Comparison of ENCODE assay signal across 12 mouse cellular contexts in genomic region chr15:25844771-25845170, GRCm38 (mm10). TPM values are rescaled to one million over a fixed set of nuclear protein-coding genes. Genes with fewer than 3 reads are reported as not detected.
DNase-seq lines count a peak whose midpoint lies in the region; ATAC-seq and TF ChIP-seq lines count a peak whose summit lies in the region.
"Had no signal": no experiment of that assay in that cellular context is flagged by ENCODE, and none has a peak within 500 bp of the region (broad histone marks: within the 10 kb centered on the region; RNA-seq: fewer than 3 reads in every experiment).

No protein-coding gene starts in this region.

- no peak overlapping the region for H3K27ac ChIP-seq in heart, embryonic 13.5 days (replicated peaks)
- no peak overlapping the region for H3K27ac ChIP-seq in lung, embryonic 14.5 days (ENCODE audit: low read depth)
- no peak overlapping the region for H3K27ac ChIP-seq in CH12.LX (ENCODE audit: insufficient read depth, low read depth)
- H3K27ac ChIP-seq in midbrain, postnatal 0 days (ENCODE audit: low read depth, low read length) = no peak overlapping the region
- H3K27ac ChIP-seq: limb, embryonic 13.5 days had no signal

- TF ChIP-seq CTCF in lung, embryonic 14.5 days (IDR thresholded peaks at IDR 0.05; ENCODE audit: low read depth) = no peak
- TF ChIP-seq CTCF in CH12.LX (conservative IDR thresholded peaks at IDR 0.05 in 1 of 2, IDR thresholded peaks at IDR 0.05 in 1 of 2; ENCODE audit: low read depth in 2 of 2, low read length in 2 of 2) = no peak
- TF ChIP-seq CTCF in midbrain, postnatal 0 days (IDR thresholded peaks at IDR 0.05) = no peak

- no peak for TF ChIP-seq EP300 in CH12.LX (IDR thresholded peaks at IDR 0.05; ENCODE audit: low read length)

- no peak overlapping the region for H3K9ac ChIP-seq in heart, embryonic 13.5 days
- no peak overlapping the region for H3K9ac ChIP-seq in lung, embryonic 14.5 days
- H3K9ac ChIP-seq in CH12.LX (ENCODE audit: insufficient read depth, low read depth) = no peak overlapping the region
- H3K9ac ChIP-seq in midbrain, postnatal 0 days (replicated peaks; ENCODE audit: low read length, poor library complexity, severe bottlenecking) = no peak overlapping the region
- H3K9ac ChIP-seq: limb, embryonic 13.5 days had no signal

- WGBS in heart, embryonic 13.5 days = 55% methylated on average over 4 of the region's 4 CpGs
- 43% methylated on average over 4 of the region's 4 CpGs for WGBS in lung, embryonic 14.5 days
- 56% methylated on average over 4 of the region's 4 CpGs for WGBS in midbrain, postnatal 0 days

- peaks cover 34% of the 10 kb centered on the region for H3K27me3 ChIP-seq in heart, embryonic 13.5 days (replicated peaks)
- peaks cover 25% of the 10 kb centered on the region; the same call in 1 of the 2 replicates for H3K27me3 ChIP-seq in lung, embryonic 14.5 days (ENCODE audit: insufficient read depth, low read length)
- H3K27me3 ChIP-seq in CH12.LX (replicated peaks) = no peaks in the 10 kb centered on the region
- H3K27me3 ChIP-seq in midbrain, postnatal 0 days (ENCODE audit: insufficient read depth, low read length) = no peaks in the 10 kb centered on the region

- ATAC-seq in heart, embryonic 13.5 days (ENCODE audit: extremely low read depth, insufficient number of reproducible peaks, low FRiP score, low TSS enrichment) = no peak
- no peak for ATAC-seq in lung, embryonic 14.5 days (ENCODE audit: insufficient read depth)
- no peak for ATAC-seq in midbrain, postnatal 0 days (ENCODE audit: low FRiP score)

- H3K36me3 ChIP-seq in heart, embryonic 13.5 days = no peaks in the 10 kb centered on the region
- H3K36me3 ChIP-seq in lung, embryonic 14.5 days (ENCODE audit: insufficient read depth) = no peaks in the 10 kb centered on the region
- H3K36me3 ChIP-seq in CH12.LX (replicated peaks in 1 of 2; ENCODE audit: control insufficient read depth in 1 of 2, insufficient read depth in 1 of 2, low read length in 1 of 2) = peaks cover 0 to 11% of the 10 kb centered on the region in 2 experiments
- H3K36me3 ChIP-seq in midbrain, postnatal 0 days (ENCODE audit: insufficient read depth, low read length) = no peaks in the 10 kb centered on the region
- H3K36me3 ChIP-seq: limb, embryonic 13.5 days had no signal

- in situ Hi-C loops in CH12.LX (cut with MboI; ENCODE audit: low pct_ligation_motif_present, low pct_unique_long_range_greater_than_20kb, low sequenced_read_pairs) = loop anchor here (5.0 kb wide), 1 partner anchor 48 kb away; no protein-coding TSS in a partner anchor

- H3K4me3 ChIP-seq in heart, embryonic 13.5 days = no peak overlapping the region
- no peak overlapping the region for H3K4me3 ChIP-seq in lung, embryonic 14.5 days (ENCODE audit: low read depth, low read length)
- H3K4me3 ChIP-seq in CH12.LX (replicated peaks in 1 of 3; ENCODE audit: low read depth in 2 of 3, low read length in 2 of 3, poor library complexity in 1 of 3) = no peak overlapping the region
- peak overlapping the region; percentile 81 for H3K4me3 ChIP-seq in midbrain, postnatal 0 days (ENCODE audit: low read depth, low read length)

- dilution Hi-C loops in CH12.LX (cut with MboI; ENCODE audit: extremely low pct_ligation_motif_present, extremely low pct_unique_long_range_greater_than_20kb, low sequenced_read_pairs) = no loop called here

- 0 out of 2 replicates have a peak, but pooled peaks cover 4% of the 10 kb centered on the region for H3K9me3 ChIP-seq in heart, embryonic 13.5 days
- H3K9me3 ChIP-seq in lung, embryonic 14.5 days (ENCODE audit: low read depth, low read length) = no peaks in the 10 kb centered on the region
- H3K9me3 ChIP-seq in CH12.LX (replicated peaks; ENCODE audit: low read length) = peaks cover 7% of the 10 kb centered on the region
- H3K9me3 ChIP-seq in midbrain, postnatal 0 days (ENCODE audit: low read length) = no peaks in the 10 kb centered on the region

- DNase-seq in heart, adult 18-20 months = no peak
- DNase-seq in lung, embryonic 14.5 days = no peak
- DNase-seq in lung, adult 18-20 months = no peak
- DNase-seq in CH12.LX (ENCODE audit: extremely low read depth) = no peak
- DNase-seq in midbrain, postnatal 0 days (ENCODE audit: low spot score) = no peak
- DNase-seq in ovary, postnatal 36 days (ENCODE audit: low spot score) = no peak
- no peak for DNase-seq in cerebellum, postnatal 10 days
- DNase-seq: adrenal gland, postnatal 36 days; cerebellum, adult 18-20 months; lung, postnatal 36 days had no signal

- peaks cover 16% of the 10 kb centered on the region for H3K4me1 ChIP-seq in heart, embryonic 13.5 days
- H3K4me1 ChIP-seq in lung, embryonic 14.5 days (ENCODE audit: insufficient read depth) = no peaks in the 10 kb centered on the region
- H3K4me1 ChIP-seq in CH12.LX (ENCODE audit: control insufficient read depth in 1 of 2, insufficient read depth in 2 of 2) = peaks cover 4 to 26% of the 10 kb centered on the region in 2 experiments; a peak in 3 of 4 replicates
- no peaks in the 10 kb centered on the region for H3K4me1 ChIP-seq in midbrain, postnatal 0 days (ENCODE audit: insufficient read depth, low read length)

- TF ChIP-seq POLR2A in CH12.LX (IDR thresholded peaks at IDR 0.05; ENCODE audit: low read depth, low read length) = no peak

- H3K4me2 ChIP-seq in heart, embryonic 13.5 days = peak overlapping the region; percentile 92; the same call in 1 of the 2 replicates
- H3K4me2 ChIP-seq in lung, embryonic 14.5 days = peak overlapping the region; percentile 90; the same call in 1 of the 2 replicates
- peak overlapping the region; percentile 73 for H3K4me2 ChIP-seq in CH12.LX (ENCODE audit: insufficient read depth, low read depth, poor library complexity, severe bottlenecking)
- H3K4me2 ChIP-seq in midbrain, postnatal 0 days (ENCODE audit: low read depth, low read length, poor library complexity, severe bottlenecking) = peak overlapping the region; percentile 93

- no peaks in the 10 kb centered on the region for H3K79me2 ChIP-seq in CH12.LX (replicated peaks; ENCODE audit: control insufficient read depth, extremely low read depth, insufficient read depth, poor library complexity, severe bottlenecking)

- no peak for TF ChIP-seq RAD21 in CH12.LX (IDR thresholded peaks at IDR 0.05; ENCODE audit: low read depth, low read length)

TF ChIP-seq in CH12.LX, 34 proteins besides CTCF, POLR2A, EP300 and RAD21:
- TF ChIP-seq BHLHE40 (IDR thresholded peaks at IDR 0.05; ENCODE audit: low read depth, low read length) (no peak), CHD1 (IDR thresholded peaks at IDR 0.05; ENCODE audit: low read depth, low read length) (no peak), PAX5 (IDR thresholded peaks at IDR 0.05; ENCODE audit: low read length) (no peak), UBTF (IDR thresholded peaks at IDR 0.05; ENCODE audit: low read depth, low read length) (no peak), TCF12 (IDR thresholded peaks at IDR 0.05; ENCODE audit: low read depth, low read length) (no peak), POLR2AphosphoS2 (IDR thresholded peaks at IDR 0.05; ENCODE audit: low read depth, low read length) (no peak), MAX (IDR thresholded peaks at IDR 0.05; ENCODE audit: low read length) (no peak), KAT2A (IDR thresholded peaks at IDR 0.05; ENCODE audit: insufficient replicate concordance, low read length) (no peak), ETS1 (conservative IDR thresholded peaks at IDR 0.05; ENCODE audit: low read depth, low read length) (no peak), E2F4 (IDR thresholded peaks at IDR 0.05; ENCODE audit: insufficient replicate concordance, low read depth, low read length) (no peak), SMC3 (IDR thresholded peaks at IDR 0.05; ENCODE audit: low read depth, low read length) (no peak), ZKSCAN1 (IDR thresholded peaks at IDR 0.05; ENCODE audit: borderline replicate concordance, low read depth, low read length) (no peak), ZNF384 (IDR thresholded peaks at IDR 0.05; ENCODE audit: low read depth, low read length) (no peak), NELFE (IDR thresholded peaks at IDR 0.05; ENCODE audit: low read depth, low read length) (no peak)

RNA-seq across cellular contexts. Expression of gene Retreg1, which starts 1.8 kb away (rescaled TPM):
- 57.3 and 62.7 TPM in 2 replicates for polyA plus RNA-seq in heart, embryonic 13.5 days (2015; fragmentation: Nextera tagmentation; extraction: Ambion mirVana)
- total RNA-seq in heart, adult 18-20 months (2021) = 100 to 1,000 TPM; 294 to 314 TPM
- 5.0 and 6.0 TPM in 2 replicates for polyA plus RNA-seq in lung, embryonic 14.5 days (2014; fragmentation: Nextera tagmentation; extraction: Ambion mirVana)
- total RNA-seq in CH12.LX (2012; rRNA removed) (15.3 and 19.0 TPM in 2 replicates), CH12.LX (2014; rRNA removed) (28.7 and 32.1 TPM in 2 replicates)
- 17.3 and 17.5 TPM in 2 replicates for polyA plus RNA-seq in CH12.LX (2012; ENCODE audit: insufficient read length, low read depth)
- total RNA-seq in midbrain, postnatal 0 days (2014; rRNA removed) = 29.0 and 44.6 TPM in 2 replicates
- 21.9 and 28.0 TPM in 2 replicates for polyA plus RNA-seq in midbrain, postnatal 0 days (2015; fragmentation: Nextera tagmentation; extraction: Ambion mirVana)
